Mouse (Mus musculus) fibroblast of lung, adult 2 months (primary cell): ENCODE results near the gene Fbln7.
A peak's percentile ranks its signal among the peaks of the same experiment; 100 is the strongest.

ENCODE experiments used
- DNase-seq: peaks from one replicate; pipeline ENCODE4 v3.0.0-alpha.2; 2011; ENCODE audit warnings: low read depth

The Fbln7 gene

GRCm38 (mm10) chr2:128872256-128872655 lies 9.5 kb downstream of the Fbln7 start:
- DNase-seq: no peak

GRCm38 (mm10) chr2:128875526-128875925 lies 12.7 kb downstream of the Fbln7 start:
- peak; percentile 23 for DNase-seq

- no peak for DNase-seq
These were observed 18.5 kb downstream of the Fbln7 start for GRCm38 (mm10) chr2:128881236-128881635.

GRCm38 (mm10) chr2:128885225-128885811 lies 22.5 kb downstream of the Fbln7 start:
- DNase-seq: no peak

GRCm38 (mm10) chr2:128887866-128888550 lies 25.2 kb downstream of the Fbln7 start:
- no peak for DNase-seq

GRCm38 (mm10) chr2:128890661-128891335 lies 28.0 kb downstream of the Fbln7 start:
- no peak for DNase-seq

GRCm38 (mm10) chr2:128892180-128892721 lies 29.5 kb downstream of the Fbln7 start:
- no peak for DNase-seq

GRCm38 (mm10) chr2:128902843-128903242 lies 40.1 kb downstream of the Fbln7 start:
- no peak for DNase-seq

GRCm38 (mm10) chr2:128903661-128904060 lies 40.9 kb downstream of the Fbln7 start:
- DNase-seq: peak; percentile 16

- DNase-seq: no peak
These were observed 52.2 kb downstream of the Fbln7 start for GRCm38 (mm10) chr2:128914978-128915377.

GRCm38 (mm10) chr2:128916528-128916927 lies 53.7 kb downstream of the Fbln7 start:
- no peak for DNase-seq

GRCm38 (mm10) chr2:128924799-128925198 lies 62.0 kb downstream of the Fbln7 start:
- no peak for DNase-seq

- no peak for DNase-seq
These were observed 65.7 kb downstream of the Fbln7 start for GRCm38 (mm10) chr2:128928446-128928845.

- no peak for DNase-seq
These were observed 67.9 kb downstream of the Fbln7 start for GRCm38 (mm10) chr2:128930704-128931103.

GRCm38 (mm10) chr2:128936256-128936655 lies 73.5 kb downstream of the Fbln7 start:
- DNase-seq: no peak

- DNase-seq: peak; percentile 90
These were observed 81.1 kb downstream of the Fbln7 start, which contains the start of gene Zc3h8 for GRCm38 (mm10) chr2:128943538-128944528. Gene Zc3h8 (minus strand): TSS chr2:128944077.
